Mouse (Mus musculus): Measurements from ENCODE around the gene Myh14. TPM values are rescaled to one million over a fixed set of nuclear protein-coding genes. Genes with fewer than 3 reads are reported as not detected.
A peak's percentile ranks its signal among the peaks of the same experiment; 100 is the strongest.

Myh14 gene
- total and polyA plus RNA-seq, 3 experiments, result 0.09 to 1.5 (median 0.60) TPM

DNA sequence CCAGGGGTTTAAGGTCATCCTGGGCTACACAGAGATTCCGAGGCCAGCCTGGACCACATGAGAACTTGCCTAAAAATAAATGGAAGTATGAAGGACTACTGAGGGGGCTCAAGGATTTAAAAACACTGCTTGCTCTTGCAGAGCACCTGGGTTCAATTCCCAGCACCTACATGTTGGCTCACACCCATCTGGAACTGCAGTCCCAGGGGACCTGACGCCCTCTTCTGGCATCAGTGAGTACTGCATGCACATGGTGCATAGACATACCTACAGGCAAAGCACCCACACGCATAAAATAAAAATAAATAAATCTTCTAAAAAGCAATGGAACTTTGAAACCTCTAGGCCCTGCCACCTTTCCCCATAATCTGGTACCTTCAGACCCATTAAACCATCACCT lies 18.2 kb upstream of the Myh14 start:
- dilution Hi-C loops (cut with MboI; ENCODE audit: extremely low pct_ligation_motif_present, extremely low pct_unique_long_range_greater_than_20kb, low sequenced_read_pairs) (no loop called here), in situ Hi-C loops (cut with MboI; ENCODE audit: low pct_ligation_motif_present, low pct_unique_long_range_greater_than_20kb, low sequenced_read_pairs) (no loop called here)
- peaks cover 0 to 3% of the 10 kb centered on the region in 2 experiments; a peak in 1 of 4 replicates for H3K4me1 ChIP-seq (ENCODE audit: control insufficient read depth in 1 of 2, insufficient read depth in 2 of 2)
- H3K4me3 ChIP-seq (replicated peaks in 1 of 3; ENCODE audit: low read depth in 2 of 3, low read length in 2 of 3, poor library complexity in 1 of 3), result no peak overlapping the region
- no peaks in the 10 kb centered on the region for H3K36me3 ChIP-seq (replicated peaks in 1 of 2; ENCODE audit: control insufficient read depth in 1 of 2, insufficient read depth in 1 of 2, low read length in 1 of 2)
- H3K27me3 ChIP-seq (replicated peaks), result peaks cover 23% of the 10 kb centered on the region
- H3K9me3 ChIP-seq (replicated peaks; ENCODE audit: low read length), result no peaks in the 10 kb centered on the region
- no peak overlapping the region for H3K9ac ChIP-seq (ENCODE audit: insufficient read depth, low read depth)
- DNase-seq (ENCODE audit: extremely low read depth), result no peak
- H3K4me2 ChIP-seq (ENCODE audit: insufficient read depth, low read depth, poor library complexity, severe bottlenecking), result no peak overlapping the region
- H3K27ac ChIP-seq (ENCODE audit: insufficient read depth, low read depth), result no peak overlapping the region
- no peaks in the 10 kb centered on the region for H3K79me2 ChIP-seq (replicated peaks; ENCODE audit: control insufficient read depth, extremely low read depth, insufficient read depth, poor library complexity, severe bottlenecking)
- no peak for TF ChIP-seq E2F4 (IDR thresholded peaks at IDR 0.05; ENCODE audit: insufficient replicate concordance, low read depth, low read length)
- TF ChIP-seq CTCF (conservative IDR thresholded peaks at IDR 0.05 in 1 of 2, IDR thresholded peaks at IDR 0.05 in 1 of 2; ENCODE audit: low read depth in 2 of 2, low read length in 2 of 2), result peak in 1 of 2 experiments; percentile 14; a peak in 1 of 4 replicates

DNA sequence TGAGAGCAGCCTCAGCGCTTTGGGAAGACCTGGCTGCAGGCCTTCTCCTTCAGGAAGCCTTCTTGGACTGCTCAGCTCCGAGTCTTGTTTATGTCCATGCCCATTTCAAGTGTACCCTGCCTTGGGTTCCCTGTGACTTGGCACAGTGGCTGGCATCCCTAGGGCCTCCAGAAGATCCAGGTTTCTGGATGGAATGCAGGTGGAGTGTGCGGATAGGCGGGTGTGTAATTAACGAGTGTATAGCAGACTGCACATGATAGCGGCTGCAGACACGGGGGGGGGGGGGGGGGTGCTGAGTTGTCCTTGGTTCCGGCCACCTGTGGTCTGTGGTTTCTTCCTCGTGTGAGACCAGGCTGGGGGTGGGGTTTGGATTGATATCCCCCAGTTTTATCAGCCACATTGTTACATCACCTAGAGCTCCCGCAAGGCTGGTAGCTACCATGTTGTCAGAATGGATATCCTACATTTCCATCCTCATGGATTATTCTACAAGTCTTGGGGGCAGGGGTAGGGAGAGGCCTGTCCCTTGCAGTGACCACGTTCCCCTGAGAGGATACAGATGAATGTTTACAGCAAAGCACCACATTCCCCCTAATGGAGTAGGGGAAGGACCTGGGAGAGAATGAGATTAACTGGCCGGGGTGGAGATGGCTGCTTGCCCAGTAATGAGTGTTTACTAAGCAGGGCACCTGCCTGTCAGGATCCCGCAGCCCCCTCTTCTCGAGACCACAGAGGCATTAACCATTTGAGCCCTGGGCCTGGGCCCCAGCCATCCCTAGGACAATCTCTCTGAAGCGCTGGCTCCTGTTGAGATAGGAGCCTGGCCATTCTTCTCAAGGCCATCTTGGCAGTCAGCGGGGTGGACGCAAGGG lies 15.1 kb upstream of the Myh14 start:
- DNase-seq (ENCODE audit: extremely low read depth), result no peak
- TF ChIP-seq ZNF384 (IDR thresholded peaks at IDR 0.05; ENCODE audit: low read depth, low read length) (no peak), MEF2A (IDR thresholded peaks at IDR 0.05; ENCODE audit: borderline replicate concordance, low read depth, low read length) (no peak), SIN3A (IDR thresholded peaks at IDR 0.05; ENCODE audit: low read length) (no peak), MYC (IDR thresholded peaks at IDR 0.05; ENCODE audit: low read depth, low read length) (no peak), USF1 (IDR thresholded peaks at IDR 0.05; ENCODE audit: low read depth, low read length) (no peak), NRF1 (IDR thresholded peaks at IDR 0.05; ENCODE audit: low read depth, low read length) (no peak), ZC3H11A (IDR thresholded peaks at IDR 0.05; ENCODE audit: low read depth, low read length) (no peak), TBP (conservative IDR thresholded peaks at IDR 0.05; ENCODE audit: low read depth, low read length) (no peak)
- dilution Hi-C loops (cut with MboI; ENCODE audit: extremely low pct_ligation_motif_present, extremely low pct_unique_long_range_greater_than_20kb, low sequenced_read_pairs) (no loop called here), in situ Hi-C loops (cut with MboI; ENCODE audit: low pct_ligation_motif_present, low pct_unique_long_range_greater_than_20kb, low sequenced_read_pairs) (no loop called here)
- H3K4me2 ChIP-seq (ENCODE audit: insufficient read depth, low read depth, poor library complexity, severe bottlenecking), result no peak overlapping the region
- H3K4me3 ChIP-seq (replicated peaks in 1 of 3; ENCODE audit: low read depth in 2 of 3, low read length in 2 of 3, poor library complexity in 1 of 3), result no peak overlapping the region
- H3K4me1 ChIP-seq (ENCODE audit: control insufficient read depth in 1 of 2, insufficient read depth in 2 of 2), result no peaks in the 10 kb centered on the region
- H3K9ac ChIP-seq (ENCODE audit: insufficient read depth, low read depth), result no peak overlapping the region
- H3K79me2 ChIP-seq (replicated peaks; ENCODE audit: control insufficient read depth, extremely low read depth, insufficient read depth, poor library complexity, severe bottlenecking), result no peaks in the 10 kb centered on the region
- H3K27me3 ChIP-seq (replicated peaks), result peaks cover 40% of the 10 kb centered on the region
- H3K36me3 ChIP-seq (replicated peaks in 1 of 2; ENCODE audit: control insufficient read depth in 1 of 2, insufficient read depth in 1 of 2, low read length in 1 of 2), result no peaks in the 10 kb centered on the region
- H3K27ac ChIP-seq (ENCODE audit: insufficient read depth, low read depth), result no peak overlapping the region
- peaks cover 6% of the 10 kb centered on the region for H3K9me3 ChIP-seq (replicated peaks; ENCODE audit: low read length)

DNA sequence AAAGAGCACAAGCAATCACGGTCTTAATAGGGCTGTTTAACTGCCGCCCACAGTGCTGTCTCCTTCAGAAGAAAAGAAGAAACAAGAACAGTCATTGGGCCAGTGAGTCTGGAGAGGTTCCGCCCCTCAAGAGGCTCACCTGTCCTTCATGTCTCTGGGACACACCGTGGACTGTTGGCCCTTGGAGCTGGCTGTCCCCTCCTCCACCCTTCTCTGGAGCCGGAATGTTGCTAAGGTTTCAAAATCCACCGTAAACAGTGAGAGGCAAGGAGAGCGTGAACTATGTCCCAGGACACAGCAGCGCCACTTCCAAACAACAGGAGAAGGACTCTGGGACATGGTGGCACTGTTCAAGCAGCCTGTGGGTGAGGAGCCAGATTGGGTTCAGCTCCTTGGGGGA lies 13.0 kb upstream of the Myh14 start:
- Histone ChIP-seq H3K4me2 (ENCODE audit: insufficient read depth, low read depth, poor library complexity, severe bottlenecking) (no peak overlapping the region), H3K4me1 (ENCODE audit: control insufficient read depth in 1 of 2, insufficient read depth in 2 of 2) (no peaks in the 10 kb centered on the region), H3K27me3 (replicated peaks) (peaks cover 48% of the 10 kb centered on the region), H3K4me3 (replicated peaks in 1 of 3; ENCODE audit: low read depth in 2 of 3, low read length in 2 of 3, poor library complexity in 1 of 3) (no peak overlapping the region), H3K36me3 (replicated peaks in 1 of 2; ENCODE audit: control insufficient read depth in 1 of 2, insufficient read depth in 1 of 2, low read length in 1 of 2) (no peaks in the 10 kb centered on the region), H3K9ac (ENCODE audit: insufficient read depth, low read depth) (no peak overlapping the region), H3K27ac (ENCODE audit: insufficient read depth, low read depth) (no peak overlapping the region), H3K79me2 (replicated peaks; ENCODE audit: control insufficient read depth, extremely low read depth, insufficient read depth, poor library complexity, severe bottlenecking) (no peaks in the 10 kb centered on the region), H3K9me3 (replicated peaks; ENCODE audit: low read length) (peaks cover 6% of the 10 kb centered on the region)
- in situ Hi-C loops (cut with MboI; ENCODE audit: low pct_ligation_motif_present, low pct_unique_long_range_greater_than_20kb, low sequenced_read_pairs), result no loop called here
- TF ChIP-seq E2F4 (IDR thresholded peaks at IDR 0.05; ENCODE audit: insufficient replicate concordance, low read depth, low read length) (no peak), USF2 (conservative IDR thresholded peaks at IDR 0.05; ENCODE audit: low read depth, low read length) (no peak), CTCF (conservative IDR thresholded peaks at IDR 0.05 in 1 of 2, IDR thresholded peaks at IDR 0.05 in 1 of 2; ENCODE audit: low read depth in 2 of 2, low read length in 2 of 2) (no peak), RAD21 (IDR thresholded peaks at IDR 0.05; ENCODE audit: low read depth, low read length) (no peak), MYC (IDR thresholded peaks at IDR 0.05; ENCODE audit: low read depth, low read length) (no peak), ZKSCAN1 (IDR thresholded peaks at IDR 0.05; ENCODE audit: borderline replicate concordance, low read depth, low read length) (no peak), MAZ (IDR thresholded peaks at IDR 0.05; ENCODE audit: low read depth, low read length) (no peak), POLR2AphosphoS2 (IDR thresholded peaks at IDR 0.05; ENCODE audit: low read depth, low read length) (no peak), CHD2 (IDR thresholded peaks at IDR 0.05; ENCODE audit: low read length) (no peak), MAFK (IDR thresholded peaks at IDR 0.05; ENCODE audit: insufficient replicate concordance, low read length) (no peak), ZC3H11A (IDR thresholded peaks at IDR 0.05; ENCODE audit: low read depth, low read length) (no peak), CHD1 (IDR thresholded peaks at IDR 0.05; ENCODE audit: low read depth, low read length) (no peak), EP300 (IDR thresholded peaks at IDR 0.05; ENCODE audit: low read length) (no peak), RCOR1 (conservative IDR thresholded peaks at IDR 0.05; ENCODE audit: low read depth, low read length) (no peak), MEF2A (IDR thresholded peaks at IDR 0.05; ENCODE audit: borderline replicate concordance, low read depth, low read length) (no peak), NELFE (IDR thresholded peaks at IDR 0.05; ENCODE audit: low read depth, low read length) (no peak), UBTF (IDR thresholded peaks at IDR 0.05; ENCODE audit: low read depth, low read length) (no peak)
- dilution Hi-C loops (cut with MboI; ENCODE audit: extremely low pct_ligation_motif_present, extremely low pct_unique_long_range_greater_than_20kb, low sequenced_read_pairs), result no loop called here
- DNase-seq (ENCODE audit: extremely low read depth), result no peak

All from CH12.LX (cell line).